Mouse (Mus musculus) spleen, postnatal 36 days (tissue): ENCODE results near the gene Slc2a9.
A peak's percentile ranks its signal among the peaks of the same experiment; 100 is the strongest.

ENCODE experiments used
- DNase-seq, 2 experiments: peaks; one replicate each; pipeline ENCODE4 v3.0.0; 2022; ENCODE audit warnings: low spot score in 2 of 2, mixed read lengths in 1 of 2

Gene Slc2a9

GRCm38 (mm10) chr5:38469891-38470578, 32.9 kb downstream of the Slc2a9 start:
- DNase-seq = peak; percentile 17 to 32

- DNase-seq = no peak
Observed at GRCm38 (mm10) chr5:38466569-38467110, 36.3 kb downstream of the Slc2a9 start.

GRCm38 (mm10) chr5:38461261-38461660, 41.7 kb downstream of the Slc2a9 start:
- no peak for DNase-seq

GRCm38 (mm10) chr5:38450936-38451335, 52.0 kb downstream of the Slc2a9 start:
- no peak for DNase-seq

GRCm38 (mm10) chr5:38449607-38450006, 53.3 kb downstream of the Slc2a9 start:
- DNase-seq = no peak

- no peak for DNase-seq
Observed at GRCm38 (mm10) chr5:38448121-38448520, 54.8 kb downstream of the Slc2a9 start.

GRCm38 (mm10) chr5:38446316-38446975, 56.5 kb downstream of the Slc2a9 start:
- DNase-seq = no peak

DNA sequence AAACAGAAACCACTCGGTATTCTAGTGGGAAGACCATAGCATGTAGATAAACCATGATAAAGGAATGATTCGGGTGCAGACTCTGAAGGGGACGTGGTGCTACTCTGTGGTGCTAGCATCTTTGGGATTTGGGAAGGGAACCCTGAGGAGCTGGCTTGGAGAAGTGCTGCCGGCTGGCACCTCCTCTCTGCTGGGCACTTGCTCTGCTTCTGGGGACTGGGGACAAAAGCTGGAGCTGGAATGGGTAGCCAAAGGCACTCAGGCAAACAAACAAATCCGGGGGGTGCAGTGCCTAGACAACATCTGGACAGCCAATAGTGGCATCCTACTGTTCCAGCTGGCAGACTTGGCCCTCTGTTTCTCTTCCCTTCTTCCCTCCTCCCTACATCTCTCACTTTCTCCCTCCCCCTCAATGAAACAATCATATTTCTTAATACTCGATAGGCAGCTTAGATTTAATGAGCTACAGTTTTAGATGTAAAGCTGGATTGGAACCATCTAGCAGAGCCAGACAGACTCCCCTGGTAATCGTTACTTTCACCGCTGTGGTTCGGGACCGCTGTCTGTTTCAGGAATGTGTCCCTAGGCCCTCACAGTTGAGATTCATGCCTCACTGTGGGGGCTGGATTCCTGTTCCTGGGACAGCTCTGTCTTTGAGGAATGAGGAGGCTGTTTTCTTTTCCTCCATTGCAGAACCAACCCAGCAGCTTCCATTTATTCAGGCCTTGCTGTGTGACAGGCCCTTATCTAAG, 61.7 kb downstream of the Slc2a9 start:
- no peak for DNase-seq

DNA sequence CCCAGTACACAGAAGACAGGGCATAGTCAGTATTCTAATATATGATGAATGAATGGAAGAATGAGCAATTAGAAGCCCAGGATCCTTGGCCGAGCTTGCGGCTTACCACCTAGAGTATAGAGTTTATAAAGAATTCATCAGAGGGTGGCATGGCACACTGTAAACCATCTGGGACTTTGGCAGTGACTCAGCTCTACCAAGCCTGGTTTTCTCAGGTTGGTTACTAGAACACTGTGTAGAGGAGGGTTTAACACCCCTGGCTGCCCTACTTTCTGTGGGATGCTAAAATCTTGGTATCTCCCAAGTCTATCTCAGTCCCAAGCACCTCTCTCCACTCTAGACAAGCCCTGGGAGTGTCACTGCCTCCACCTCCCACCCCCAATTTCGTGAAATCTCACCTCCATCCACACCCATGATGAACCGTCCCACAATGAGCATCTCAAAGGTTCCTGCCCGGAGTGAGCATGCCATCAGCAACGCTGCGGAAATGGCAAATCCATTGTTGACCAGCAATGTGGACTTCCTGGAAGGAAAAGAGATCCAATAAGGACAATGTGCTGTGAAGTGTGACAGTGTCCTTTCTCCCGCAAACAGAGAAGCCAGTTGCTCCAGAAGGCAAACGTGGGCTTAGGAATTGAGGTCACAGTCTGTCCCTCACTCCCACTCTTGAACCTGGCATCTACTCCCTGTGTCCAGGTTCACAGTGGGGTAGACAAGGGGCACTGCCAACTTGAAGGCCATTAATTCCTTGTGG, 62.5 kb downstream of the Slc2a9 start:
- no peak for DNase-seq

DNA sequence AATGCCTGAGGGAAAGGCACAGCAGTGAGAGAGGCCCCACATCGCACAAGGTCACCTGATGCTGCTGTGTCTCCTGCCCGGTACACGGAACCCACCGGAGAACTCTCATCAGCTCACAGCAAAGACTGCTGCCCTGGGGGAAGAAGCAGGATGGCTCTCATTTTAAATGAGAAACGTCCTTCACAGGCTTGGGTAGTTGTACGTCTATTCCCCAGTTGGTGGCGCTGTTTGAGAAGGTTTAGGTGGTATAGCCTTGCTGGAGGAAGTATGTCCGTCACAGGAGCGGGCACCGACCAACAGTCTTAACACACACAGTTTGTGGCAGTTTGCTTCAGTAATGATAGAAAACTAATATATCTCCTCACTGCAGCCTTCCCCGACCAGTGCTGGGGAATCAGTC, 66.3 kb downstream of the Slc2a9 start:
- no peak for DNase-seq

DNA sequence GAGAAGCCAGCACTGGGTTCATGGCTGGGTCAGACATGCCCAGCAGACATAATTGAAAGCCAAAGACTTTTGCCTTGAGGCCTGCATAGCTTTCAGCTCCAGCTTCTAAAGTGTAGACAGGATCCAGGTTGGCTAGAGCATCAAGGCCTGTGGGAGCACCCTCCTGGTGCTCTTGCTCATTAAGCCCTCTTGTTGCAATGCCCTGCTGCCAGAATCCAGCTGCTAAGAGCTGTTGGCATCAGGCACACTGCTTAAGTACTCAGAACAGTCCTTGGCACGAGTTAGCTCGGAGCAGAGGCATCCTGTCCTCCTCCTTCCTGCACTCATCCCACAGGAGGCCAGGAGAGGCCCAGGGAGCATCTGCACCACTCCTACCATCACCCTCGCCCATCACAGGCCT, 68.1 kb downstream of the Slc2a9 start:
- no peak for DNase-seq

DNA sequence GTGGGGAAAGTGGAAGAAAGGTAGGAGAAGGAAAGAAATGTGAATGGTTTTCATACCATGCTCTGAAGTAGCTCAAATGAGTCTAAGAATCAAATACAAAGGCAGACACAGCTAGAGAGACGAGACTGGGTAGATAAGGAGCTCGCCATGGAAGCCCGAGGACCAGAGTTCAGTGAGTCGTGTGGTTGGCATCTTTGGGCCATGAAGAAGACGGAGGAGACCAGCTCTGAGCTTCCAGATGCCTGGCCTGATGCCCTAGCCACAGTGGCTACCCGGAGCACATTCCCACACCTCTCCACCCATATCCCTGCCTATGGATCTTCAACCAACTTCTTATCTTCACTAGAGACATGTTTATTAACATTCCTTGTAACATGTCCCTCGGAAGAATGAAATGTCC, 71.7 kb downstream of the Slc2a9 start:
- DNase-seq = no peak

- DNase-seq = no peak
Observed at GRCm38 (mm10) chr5:38429106-38429505, 73.8 kb downstream of the Slc2a9 start.

DNA sequence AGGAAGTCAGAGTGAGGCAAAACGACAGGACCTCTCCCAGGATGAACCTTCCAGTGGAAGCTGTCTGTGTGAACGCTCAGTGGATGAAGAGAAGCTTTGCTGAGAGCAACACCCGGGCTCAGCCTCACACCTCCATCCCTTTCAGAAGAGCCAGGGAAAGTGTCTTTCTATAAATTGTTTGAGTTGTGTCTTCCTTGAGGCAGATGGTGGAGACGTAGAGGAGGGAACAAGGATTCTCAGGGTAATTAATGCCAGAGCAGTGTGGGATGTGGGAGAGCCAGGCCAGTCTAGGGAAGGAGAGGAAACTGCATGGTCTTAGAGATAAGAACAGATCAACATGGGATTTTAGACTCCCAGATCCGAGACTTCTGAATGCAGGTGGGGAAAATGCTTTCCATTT, 75.2 kb downstream of the Slc2a9 start:
- no peak for DNase-seq

DNA sequence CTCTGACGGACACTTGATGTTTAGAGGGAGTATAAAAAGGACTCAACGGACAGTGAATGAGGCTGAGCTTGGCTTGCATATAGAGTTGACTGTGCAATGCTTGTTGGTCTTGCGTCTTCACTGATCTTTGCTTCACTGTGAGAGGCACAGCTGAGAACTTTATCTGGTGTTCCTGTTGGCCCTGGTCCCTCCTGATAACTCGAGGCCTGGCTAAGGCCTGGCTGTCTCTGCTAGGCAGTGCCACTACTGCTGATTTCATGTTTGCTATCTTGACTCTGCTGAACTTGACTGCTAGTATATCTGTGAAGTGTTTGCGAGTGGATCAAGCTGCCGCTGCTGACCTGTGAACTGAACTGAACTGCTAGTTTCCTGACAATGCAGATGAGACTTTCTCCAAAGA, 77.4 kb downstream of the Slc2a9 start:
- no peak for DNase-seq

DNA sequence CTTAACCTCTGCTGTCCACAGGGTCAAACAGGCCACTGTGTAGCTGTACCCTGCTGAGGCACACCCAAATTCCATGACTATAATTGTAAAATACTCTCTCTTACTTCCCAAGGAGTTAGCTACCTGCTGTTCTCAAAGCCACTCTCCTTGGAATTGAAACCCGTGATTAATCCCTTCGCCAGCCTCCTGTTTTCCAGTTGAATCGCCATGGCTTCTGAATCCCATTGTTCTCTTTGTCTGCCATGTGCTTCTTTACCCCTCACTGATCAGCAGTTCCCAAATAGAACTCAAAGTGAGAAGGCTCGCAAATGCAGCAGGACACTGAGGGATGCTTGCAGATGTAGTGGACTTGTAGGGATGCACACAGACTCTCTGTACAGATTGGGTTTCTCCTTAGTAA, 80.5 kb downstream of the Slc2a9 start:
- no peak for DNase-seq

DNA sequence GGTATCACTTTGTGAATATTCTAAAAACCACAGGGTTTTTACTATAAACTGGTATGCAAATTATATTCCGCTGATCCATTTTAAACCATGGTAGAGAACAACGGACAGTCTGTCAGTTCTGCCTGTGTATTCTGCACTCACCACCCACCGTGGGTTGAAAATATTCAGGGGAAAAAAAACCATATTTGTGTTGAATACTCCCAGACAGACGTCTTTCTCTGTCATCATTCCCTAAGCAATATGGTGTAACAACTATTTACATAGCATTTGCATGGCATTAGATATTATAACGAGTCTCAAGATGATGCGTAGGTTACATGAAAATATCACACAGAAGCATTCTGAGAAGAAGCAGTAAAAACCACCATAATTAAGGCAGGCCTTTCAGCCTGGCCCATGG, 84.1 kb downstream of the Slc2a9 start:
- no peak for DNase-seq

- no peak for DNase-seq
Observed at GRCm38 (mm10) chr5:38403612-38404011, 99.3 kb downstream of the Slc2a9 start.

DNA sequence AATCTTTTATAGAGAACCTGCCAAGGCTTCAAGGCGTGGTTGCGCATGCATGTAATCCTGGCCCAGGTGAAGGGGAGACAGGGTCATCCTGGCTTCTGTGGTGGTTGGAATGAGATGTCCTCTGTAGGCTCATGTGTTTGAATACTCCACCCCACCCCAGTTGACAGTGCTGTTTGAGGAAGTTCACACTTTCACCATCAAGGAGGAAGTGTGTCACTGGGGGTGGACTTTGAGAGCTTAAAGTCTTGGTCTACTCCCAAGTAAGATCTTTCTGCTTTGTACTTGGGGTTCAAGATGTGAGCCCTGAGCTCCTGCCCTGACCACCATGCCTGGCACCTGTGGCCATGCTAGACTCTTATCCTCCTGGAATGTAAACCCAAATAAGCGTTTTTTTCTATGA, 100.7 kb downstream of the Slc2a9 start:
- DNase-seq = peak; percentile 51 to 61

DNA sequence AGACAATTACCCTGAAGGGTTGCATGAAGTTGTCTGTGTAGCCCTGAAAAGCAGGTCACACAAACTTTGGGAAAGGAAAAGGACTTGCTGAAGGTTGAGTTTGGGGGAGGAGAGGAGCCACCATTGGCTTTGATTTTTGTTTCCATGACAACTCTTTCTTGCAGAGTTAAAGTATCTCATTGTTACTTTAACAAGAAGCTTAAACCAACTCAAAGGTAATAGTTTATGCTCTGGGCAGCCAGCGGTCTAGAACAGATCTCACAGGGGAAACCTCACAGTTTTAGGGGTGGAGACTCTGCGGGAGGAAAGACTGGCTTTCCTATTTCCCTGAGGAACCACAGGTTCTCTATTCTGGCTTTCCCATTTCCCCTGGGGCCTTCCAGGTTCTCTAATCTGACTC, 114.1 kb downstream of the Slc2a9 start:
- DNase-seq = no peak

DNA sequence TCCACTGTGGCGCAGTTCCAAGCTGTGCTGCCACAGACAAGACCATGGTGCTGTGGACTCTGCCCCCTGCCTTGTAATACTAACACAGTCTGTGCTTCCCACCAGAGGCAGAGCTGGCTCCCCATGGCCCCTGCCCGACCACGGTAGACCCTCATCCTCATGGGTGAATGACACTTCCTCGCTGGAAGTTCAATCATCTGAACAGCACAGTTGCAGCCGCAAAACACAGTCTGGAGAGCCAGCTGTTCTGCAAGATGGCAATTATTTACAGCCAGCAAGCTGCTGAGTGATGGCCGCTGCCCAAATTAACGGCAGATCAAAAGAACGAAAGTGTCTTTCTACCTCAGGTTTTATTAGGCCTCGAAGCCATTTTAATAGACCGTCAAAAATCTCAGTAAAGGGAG, 114.5 kb downstream of the Slc2a9 start:
- DNase-seq = no peak

DNA sequence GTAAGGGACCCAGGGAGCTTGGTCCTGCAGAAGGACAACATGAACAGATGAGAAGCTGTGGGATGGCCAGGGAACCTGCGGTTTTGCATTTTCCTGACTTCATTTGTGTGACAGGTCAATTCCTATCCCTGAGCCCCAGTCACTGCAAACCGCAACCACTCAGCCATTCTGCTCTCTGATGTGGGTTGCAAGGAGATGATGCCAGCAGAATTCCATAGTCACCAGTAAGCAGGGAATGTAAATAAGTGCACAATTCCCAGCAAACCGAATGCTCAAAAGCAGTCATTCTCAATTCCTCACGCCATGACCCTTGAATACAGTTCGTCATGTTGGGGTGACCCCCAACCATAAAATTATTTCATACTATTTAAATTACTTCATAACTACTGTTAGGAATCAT, 123.0 kb downstream of the Slc2a9 start:
- no peak for DNase-seq
